Mouse (Mus musculus) urinary bladder, postnatal 14 days (tissue): ENCODE measurements around the gene Ctdnep1.
A peak's percentile ranks its signal among the peaks of the same experiment; 100 is the strongest.

Experiments
- DNase-seq: peaks from one replicate; pipeline ENCODE4 v3.0.0; 2021; ENCODE audit warnings: low spot score

Ctdnep1 gene

GRCm38 (mm10) chr11:70029130-70029801 is 48.3 kb downstream of the Ctdnep1 start:
- peak; percentile 67 for DNase-seq

GRCm38 (mm10) chr11:70029829-70030550 is 49.0 kb downstream of the Ctdnep1 start:
- DNase-seq: no peak

- DNase-seq: no peak
Measured at GRCm38 (mm10) chr11:70030651-70031320, 49.8 kb downstream of the Ctdnep1 start.

DNA sequence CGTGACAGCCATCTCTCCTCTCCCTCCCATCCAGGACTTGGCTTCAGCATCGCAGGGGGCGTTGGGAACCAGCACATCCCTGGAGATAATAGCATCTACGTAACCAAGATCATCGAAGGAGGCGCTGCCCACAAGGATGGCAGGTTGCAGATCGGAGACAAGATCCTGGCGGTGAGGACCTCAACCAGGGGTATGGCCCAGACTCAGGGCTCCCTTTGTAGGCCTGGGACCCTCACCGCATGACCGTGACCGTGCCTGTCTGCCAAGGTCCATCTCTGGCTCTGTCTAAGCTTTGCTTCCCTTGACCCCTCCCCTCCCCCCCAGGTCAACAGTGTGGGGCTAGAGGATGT is 50.3 kb downstream of the Ctdnep1 start:
- DNase-seq: no peak

GRCm38 (mm10) chr11:70038174-70038573 is 57.2 kb downstream of the Ctdnep1 start:
- DNase-seq: no peak

DNA sequence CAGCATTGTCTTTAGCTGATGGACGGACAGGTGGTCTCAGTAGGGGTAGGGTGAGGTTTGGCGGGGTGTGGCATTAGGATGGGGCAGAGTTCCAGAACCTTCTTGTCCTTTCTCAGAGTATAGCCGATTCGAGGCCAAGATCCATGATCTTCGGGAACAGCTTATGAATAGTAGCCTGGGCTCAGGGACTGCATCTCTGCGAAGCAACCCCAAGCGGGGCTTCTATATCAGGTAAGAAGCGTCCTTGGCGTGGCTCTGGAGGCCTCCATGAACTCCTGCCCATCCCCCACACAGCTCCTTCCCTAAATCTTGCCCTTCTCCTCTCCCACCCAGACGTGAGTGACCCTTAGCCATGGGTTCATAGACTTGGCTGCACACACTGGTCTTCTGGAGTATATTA is 58.7 kb downstream of the Ctdnep1 start:
- DNase-seq: no peak

GRCm38 (mm10) chr11:70040184-70040583 is 59.2 kb downstream of the Ctdnep1 start:
- no peak for DNase-seq
